ENCODE assay signal across 15 mouse cellular contexts in genomic region chr11:117359161-117359560, GRCm38 (mm10).
A peak's percentile ranks its signal among the peaks of the same experiment; 100 is the strongest.
DNase-seq lines count a peak whose midpoint lies in the region; ATAC-seq and TF ChIP-seq lines count a peak whose summit lies in the region.
"Had no signal": no experiment of that assay in that cellular context is flagged by ENCODE, and none has a peak within 500 bp of the region (broad histone marks: within the 10 kb centered on the region; RNA-seq: fewer than 3 reads in every experiment).

No protein-coding gene starts in this region.

- H3K27ac ChIP-seq in lung, embryonic 14.5 days (ENCODE audit: low read depth), result no peak overlapping the region
- H3K27ac ChIP-seq in ES-Bruce4 (ENCODE audit: insufficient read depth, low read length), result peak overlapping the region; percentile 36; the same call in 1 of the 2 replicates
- H3K27ac ChIP-seq: embryonic facial prominence, embryonic 10.5 days; forebrain, embryonic 12.5 days; hindbrain, embryonic 10.5 days; kidney, embryonic 15.5 days; limb, embryonic 12.5 days had no signal

- H3K9ac ChIP-seq in lung, embryonic 14.5 days, result no peak overlapping the region
- H3K9ac ChIP-seq in ES-Bruce4 (ENCODE audit: low read depth, poor library complexity, severe bottlenecking), result no peak overlapping the region
- H3K9ac ChIP-seq: embryonic facial prominence, embryonic 15.5 days; forebrain, embryonic 12.5 days; kidney, embryonic 15.5 days; limb, embryonic 12.5 days had no signal

- TF ChIP-seq POLR2A in lung, adult 2 months (IDR thresholded peaks at IDR 0.05; ENCODE audit: borderline replicate concordance, extremely low read depth, low read depth, low read length), result no peak
- no peak for TF ChIP-seq POLR2A in ES-Bruce4 (IDR thresholded peaks at IDR 0.05; ENCODE audit: insufficient read depth, low read length)

- WGBS in lung, embryonic 14.5 days, result 61% methylated on average over 10 of the region's 10 CpGs
- 74% methylated on average over 10 of the region's 10 CpGs for WGBS in lung, adult 2 months

- no peaks in the 10 kb centered on the region for H3K9me3 ChIP-seq in lung, embryonic 14.5 days (ENCODE audit: low read depth, low read length)
- no peaks in the 10 kb centered on the region for H3K9me3 ChIP-seq in ES-Bruce4 (replicated peaks; ENCODE audit: control insufficient read depth, insufficient read depth, low read length, poor library complexity, severe bottlenecking)
- H3K9me3 ChIP-seq: embryonic facial prominence, embryonic 10.5 days; embryonic facial prominence, embryonic 15.5 days; forebrain, embryonic 12.5 days; hindbrain, embryonic 10.5 days; kidney, embryonic 15.5 days; limb, embryonic 12.5 days had no signal

- peak; percentile 58 for DNase-seq in lung, embryonic 14.5 days
- no peak for DNase-seq in lung, adult 2 months
- DNase-seq in induced T-regulatory cell, adult 2 months (ENCODE audit: low read depth), result peak; percentile 29
- peak; percentile 68 for DNase-seq in testis, postnatal 10 days (ENCODE audit: low spot score)
- DNase-seq in cerebellum, adult 11-12 months, result no peak
- DNase-seq in spleen, postnatal 14 days (ENCODE audit: low spot score in 2 of 2), result no peak

- no peak overlapping the region for H3K4me3 ChIP-seq in lung, embryonic 14.5 days (ENCODE audit: low read depth, low read length)
- H3K4me3 ChIP-seq in lung, adult 2 months (replicated peaks; ENCODE audit: extremely low read depth, low read depth, low read length), result no peak overlapping the region
- no peak overlapping the region for H3K4me3 ChIP-seq in ES-Bruce4 (ENCODE audit: low read depth, low read length)
- H3K4me3 ChIP-seq: embryonic facial prominence, embryonic 10.5 days; embryonic facial prominence, embryonic 15.5 days; forebrain, embryonic 12.5 days; hindbrain, embryonic 10.5 days; kidney, embryonic 15.5 days; limb, embryonic 12.5 days had no signal

- H3K4me1 ChIP-seq in lung, embryonic 14.5 days (ENCODE audit: insufficient read depth), result no peaks in the 10 kb centered on the region
- H3K4me1 ChIP-seq in lung, adult 2 months (ENCODE audit: control insufficient read depth, insufficient read depth, low read length), result no peaks in the 10 kb centered on the region
- no peaks in the 10 kb centered on the region for H3K4me1 ChIP-seq in ES-Bruce4 (ENCODE audit: control insufficient read depth, insufficient read depth, low read length)
- H3K4me1 ChIP-seq: forebrain, embryonic 12.5 days had no signal

- no peak overlapping the region for H3K4me2 ChIP-seq in lung, embryonic 14.5 days
- H3K4me2 ChIP-seq: embryonic facial prominence, embryonic 15.5 days; forebrain, embryonic 12.5 days; kidney, embryonic 15.5 days; limb, embryonic 12.5 days; midbrain, embryonic 11.5 days had no signal

- H3K27me3 ChIP-seq in lung, embryonic 14.5 days (ENCODE audit: insufficient read depth, low read length), result no peaks in the 10 kb centered on the region
- H3K27me3 ChIP-seq in ES-Bruce4 (ENCODE audit: control insufficient read depth, insufficient read depth, low read length, poor library complexity, severe bottlenecking), result no peaks in the 10 kb centered on the region
- H3K27me3 ChIP-seq: embryonic facial prominence, embryonic 15.5 days; forebrain, embryonic 12.5 days; kidney, embryonic 15.5 days; limb, embryonic 12.5 days had no signal

- TF ChIP-seq EP300 in ES-Bruce4 (IDR thresholded peaks at IDR 0.05; ENCODE audit: insufficient read depth, low read depth, low read length), result no peak

- TF ChIP-seq CTCF in lung, embryonic 14.5 days (IDR thresholded peaks at IDR 0.05; ENCODE audit: low read depth), result no peak
- TF ChIP-seq CTCF in lung, adult 2 months (IDR thresholded peaks at IDR 0.05; ENCODE audit: insufficient read depth, low read length), result no peak
- no peak for TF ChIP-seq CTCF in ES-Bruce4 (IDR thresholded peaks at IDR 0.05; ENCODE audit: low read depth, low read length)

- H3K36me3 ChIP-seq in lung, embryonic 14.5 days (ENCODE audit: insufficient read depth), result peaks cover 84% of the 10 kb centered on the region
- H3K36me3 ChIP-seq in ES-Bruce4 (ENCODE audit: control insufficient read depth, insufficient read depth, low read length, poor library complexity, severe bottlenecking), result peaks cover 6% of the 10 kb centered on the region; the same call in 1 of the 2 replicates

- ATAC-seq in lung, embryonic 14.5 days (ENCODE audit: insufficient read depth), result no peak
- ATAC-seq: midbrain, embryonic 16.5 days had no signal

Comparison
In these comparisons a context has a peak if more than half of its experiments do, and no peak if none do; other contexts are left out.
1. DNase-seq: peak in lung, embryonic 14.5 days (single experiment), induced T-regulatory cell, adult 2 months (single experiment) and testis, postnatal 10 days (single experiment); none in lung, adult 2 months (single experiment), cerebellum, adult 11-12 months (single experiment) and spleen, postnatal 14 days (0 of 2).